Mouse (Mus musculus) hindbrain, embryonic 13.5 days (tissue): ENCODE results near the gene Cyb5d1. TPM values are rescaled to one million over a fixed set of nuclear protein-coding genes. Genes with fewer than 3 reads are reported as not detected.

Experiments used
- ATAC-seq: fragments of 200-750 bp; cut with Nextera tagmentation; 2 replicates; pipeline ENCODE4 v1.8.0; 2017; ENCODE audit warnings: moderate TSS enrichment; ENCODE audit not compliant: low FRiP score
- H3K27ac ChIP-seq: fragments of 300-500 bp; sonication (generic); 2 replicates; pipeline ENCODE4 v1.5.1; 2015; ENCODE audit warnings: inconsistent platforms, mild to moderate bottlenecking, moderate library complexity
- H3K27me3 ChIP-seq: fragments of 300-500 bp; sonication (generic); 2 replicates; pipeline ENCODE4 v1.6.1; 2015; ENCODE audit warnings: mild to moderate bottlenecking, inconsistent platforms
- H3K36me3 ChIP-seq: fragments of 300-500 bp; sonication (generic); 2 replicates; pipeline ENCODE4 v1.6.1; 2015; ENCODE audit warnings: mild to moderate bottlenecking, inconsistent platforms
- H3K4me1 ChIP-seq: fragments of 300-500 bp; sonication (generic); replicated peaks from 2 replicates; pipeline ENCODE4 v1.6.1; 2015; ENCODE audit warnings: inconsistent platforms
- H3K4me2 ChIP-seq: fragments of 300-500 bp; sonication (generic); 2 replicates; pipeline ENCODE4 v1.6.1; 2015; ENCODE audit warnings: inconsistent platforms, mild to moderate bottlenecking, moderate library complexity
- H3K4me3 ChIP-seq: fragments of 300-500 bp; sonication (generic); 2 replicates; pipeline ENCODE4 v1.5.1; 2015; ENCODE audit warnings: mild to moderate bottlenecking, inconsistent platforms
- H3K9ac ChIP-seq: fragments of 300-500 bp; sonication (generic); 2 replicates; pipeline ENCODE4 v1.6.1; 2015; ENCODE audit warnings: mild to moderate bottlenecking, inconsistent platforms
- H3K9me3 ChIP-seq: fragments of 300-500 bp; sonication (generic); 2 replicates; pipeline ENCODE4 v1.6.1; 2016; ENCODE audit warnings: inconsistent platforms
- WGBS: fragments of 180-500 bp; shearing (Covaris S2); methylation state at CpG from one replicate; pipeline ENCODE4 v1.1.7; 2015; 5-methylcytosine and 5-hydroxymethylcytosine counted together
- polyA plus RNA-seq: library from polyadenylated mRNA; unstranded; fragments of >200 nt; fragmentation: Nextera tagmentation; extraction: Ambion mirVana; gene quantifications from 2 replicates; pipeline ENCODE4 v1.2.1, GENCODE M21; 2015

Cyb5d1 gene
- polyA plus RNA-seq, 1 experiment from 2014 or later: 35.5 TPM

- H3K9me3 ChIP-seq: no peaks in the 10 kb centered on the region
- H3K4me2 ChIP-seq: peak overlapping the region; percentile 99
- peak overlapping the region; percentile 99 for H3K9ac ChIP-seq
- H3K27me3 ChIP-seq: no peaks in the 10 kb centered on the region
- H3K36me3 ChIP-seq: peaks cover 13% of the 10 kb centered on the region
- WGBS: 10% methylated on average over 4 of the region's 4 CpGs
- ATAC-seq: no peak
- peak overlapping the region; percentile 100 for H3K27ac ChIP-seq
- H3K4me1 ChIP-seq: peaks cover 73% of the 10 kb centered on the region
- H3K4me3 ChIP-seq: peak overlapping the region; percentile 83
These were observed 19.2 kb upstream of the Cyb5d1 start for GRCm38 (mm10) chr11:69414421-69415326.

GRCm38 (mm10) chr11:69413221-69414181 is 18.1 kb upstream of the Cyb5d1 start, which contains the start of gene Kdm6b:
TSS of gene Kdm6b (minus strand) at chr11:69413675.
- peak within 1 kb of the TSS; percentile 100 for H3K27ac ChIP-seq
- no peaks in the 10 kb centered on the region for H3K9me3 ChIP-seq
- peaks cover 74% of the 10 kb centered on the region for H3K4me1 ChIP-seq
- no peaks in the 10 kb centered on the region for H3K27me3 ChIP-seq
- 36% methylated on average over 12 of the region's 12 CpGs for WGBS
- peak within 1 kb of the TSS; percentile 83 for H3K4me3 ChIP-seq
- H3K4me2 ChIP-seq: peak within 1 kb of the TSS; percentile 99
- peak within 1 kb of the TSS; percentile 99 for H3K9ac ChIP-seq
- peaks cover 13% of the 10 kb centered on the region for H3K36me3 ChIP-seq
- no peak for ATAC-seq

GRCm38 (mm10) chr11:69412548-69412947 is 17.1 kb upstream of the Cyb5d1 start:
- H3K9me3 ChIP-seq: no peaks in the 10 kb centered on the region
- peaks cover 74% of the 10 kb centered on the region for H3K4me1 ChIP-seq
- 54% methylated on average over 7 of the region's 7 CpGs for WGBS
- H3K9ac ChIP-seq: peak overlapping the region; percentile 99
- no peak for ATAC-seq
- H3K27ac ChIP-seq: peak overlapping the region; percentile 100
- peaks cover 20% of the 10 kb centered on the region for H3K36me3 ChIP-seq
- H3K4me2 ChIP-seq: peak overlapping the region; percentile 99
- H3K27me3 ChIP-seq: no peaks in the 10 kb centered on the region
- peak overlapping the region; percentile 83 for H3K4me3 ChIP-seq

- Histone ChIP-seq H3K9ac (peak overlapping the region; percentile 99), H3K4me2 (peak overlapping the region; percentile 99), H3K4me1 (peaks cover 71% of the 10 kb centered on the region), H3K27me3 (no peaks in the 10 kb centered on the region), H3K9me3 (no peaks in the 10 kb centered on the region), H3K4me3 (peak overlapping the region; percentile 83), H3K36me3 (peaks cover 29% of the 10 kb centered on the region), H3K27ac (peak overlapping the region; percentile 100)
- under 1% methylated on average over 39 of the region's 39 CpGs for WGBS
- no peak for ATAC-seq
These were observed 16.2 kb upstream of the Cyb5d1 start for GRCm38 (mm10) chr11:69411538-69412203.

- Histone ChIP-seq H3K9ac (peak overlapping the region; percentile 99), H3K27ac (peak overlapping the region; percentile 100), H3K4me2 (peak overlapping the region; percentile 99), H3K4me1 (peaks cover 68% of the 10 kb centered on the region), H3K9me3 (no peaks in the 10 kb centered on the region), H3K4me3 (peak overlapping the region; percentile 83), H3K27me3 (no peaks in the 10 kb centered on the region), H3K36me3 (peaks cover 34% of the 10 kb centered on the region)
- under 1% methylated on average over 26 of the region's 26 CpGs for WGBS
- ATAC-seq: peak; percentile 32
These were observed 15.7 kb upstream of the Cyb5d1 start for GRCm38 (mm10) chr11:69411073-69411535.

GRCm38 (mm10) chr11:69410310-69411072 is 15.1 kb upstream of the Cyb5d1 start:
- under 1% methylated on average over 41 of the region's 41 CpGs for WGBS
- Histone ChIP-seq H3K4me1 (peaks cover 68% of the 10 kb centered on the region), H3K27me3 (no peaks in the 10 kb centered on the region), H3K27ac (peak overlapping the region; percentile 100), H3K9ac (peak overlapping the region; percentile 99), H3K4me3 (peak overlapping the region; percentile 83), H3K9me3 (no peaks in the 10 kb centered on the region), H3K36me3 (peaks cover 40% of the 10 kb centered on the region), H3K4me2 (peak overlapping the region; percentile 99)
- 0 out of 2 replicates have a peak, but pooled peaks have one; percentile 0 for ATAC-seq

GRCm38 (mm10) chr11:69410045-69410309 is 14.5 kb upstream of the Cyb5d1 start:
- ATAC-seq: no peak
- Histone ChIP-seq H3K36me3 (peaks cover 46% of the 10 kb centered on the region), H3K4me2 (peak overlapping the region; percentile 99), H3K27me3 (no peaks in the 10 kb centered on the region), H3K9me3 (no peaks in the 10 kb centered on the region), H3K27ac (peak overlapping the region; percentile 100), H3K9ac (peak overlapping the region; percentile 99), H3K4me1 (peaks cover 66% of the 10 kb centered on the region), H3K4me3 (peak overlapping the region; percentile 83)
- WGBS: 0% methylated on average over 18 of the region's 18 CpGs

GRCm38 (mm10) chr11:69409378-69410044 is 14.1 kb upstream of the Cyb5d1 start:
- H3K27me3 ChIP-seq: no peaks in the 10 kb centered on the region
- peak overlapping the region; percentile 100 for H3K27ac ChIP-seq
- H3K9ac ChIP-seq: peak overlapping the region; percentile 99
- peak overlapping the region; percentile 99 for H3K4me2 ChIP-seq
- peaks cover 62% of the 10 kb centered on the region for H3K4me1 ChIP-seq
- WGBS: 0% methylated on average over 45 of the region's 46 CpGs
- peaks cover 50% of the 10 kb centered on the region for H3K36me3 ChIP-seq
- peak overlapping the region; percentile 83 for H3K4me3 ChIP-seq
- peak; percentile 46 for ATAC-seq
- no peaks in the 10 kb centered on the region for H3K9me3 ChIP-seq

- H3K4me1 ChIP-seq: peaks cover 54% of the 10 kb centered on the region
- H3K9ac ChIP-seq: peak overlapping the region; percentile 99
- H3K27me3 ChIP-seq: no peaks in the 10 kb centered on the region
- H3K27ac ChIP-seq: peak overlapping the region; percentile 100
- peak overlapping the region; percentile 99 for H3K4me2 ChIP-seq
- WGBS: under 1% methylated on average over 33 of the region's 33 CpGs
- peak; percentile 61 for ATAC-seq
- no peaks in the 10 kb centered on the region for H3K9me3 ChIP-seq
- peaks cover 58% of the 10 kb centered on the region for H3K36me3 ChIP-seq
- H3K4me3 ChIP-seq: peak overlapping the region; percentile 83
These were observed 13.3 kb upstream of the Cyb5d1 start for GRCm38 (mm10) chr11:69408541-69409377.

GRCm38 (mm10) chr11:69407724-69408004 is 12.2 kb upstream of the Cyb5d1 start:
- Histone ChIP-seq H3K9ac (peak overlapping the region; percentile 99), H3K27me3 (no peaks in the 10 kb centered on the region), H3K4me3 (peak overlapping the region; percentile 83; the same call in 1 of the 2 replicates), H3K36me3 (peaks cover 63% of the 10 kb centered on the region), H3K27ac (peak overlapping the region; percentile 100), H3K9me3 (no peaks in the 10 kb centered on the region), H3K4me1 (peaks cover 43% of the 10 kb centered on the region), H3K4me2 (peak overlapping the region; percentile 99)
- ATAC-seq: no peak
- WGBS: 85% methylated on average over 4 of the region's 4 CpGs
